Mouse (Mus musculus) mouse embryonic stem cell (cell line): ENCODE results near the gene Tpst2.

ENCODE experiments used
- in situ Hi-C, 2 experiments: fragments of 300-500 bp; cut with MboI; formaldehyde crosslinking; loops; 1 replicate in 1 of 2; 3 replicates in 1 of 2; pipeline ENCODE4 v1.14.3; 2019 to 2020; ENCODE audit warnings: low sequenced_read_pairs in 2 of 2, low pct_unique_long_range_greater_than_20kb in 1 of 2, mixed read lengths in 1 of 2; ENCODE audit not compliant: unreplicated experiment in 1 of 2

The Tpst2 gene

DNA sequence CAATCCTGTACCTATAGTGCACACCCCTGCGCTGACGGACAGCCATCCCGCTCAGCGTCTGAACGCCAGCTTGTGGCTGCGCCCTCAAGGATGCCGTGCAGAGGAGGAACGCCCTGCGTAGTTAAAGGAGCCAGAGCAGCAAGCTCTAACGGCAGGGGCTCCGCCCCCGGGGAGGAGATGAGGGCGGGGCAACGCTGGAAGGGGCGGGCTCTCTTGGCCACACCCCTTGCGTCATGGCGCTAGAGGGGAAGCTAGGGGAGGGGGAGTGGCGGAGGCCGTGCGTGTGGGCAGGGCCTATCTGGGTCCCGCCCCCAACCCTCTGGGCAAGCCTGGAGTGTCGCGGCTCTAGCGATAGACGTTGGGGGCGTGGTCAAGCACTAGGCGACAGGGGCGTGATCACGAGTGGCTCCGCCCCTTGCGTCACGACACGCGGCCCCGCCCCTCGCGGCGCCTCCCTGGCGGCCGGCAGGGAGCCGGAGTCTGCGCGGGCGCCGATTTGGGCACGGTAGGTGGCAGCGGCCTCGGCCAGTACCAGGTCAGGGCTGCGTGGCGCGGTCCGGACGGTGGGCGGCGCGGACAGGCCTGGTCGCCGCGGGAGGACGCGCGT is at the start of gene Tpst2:
TSS of gene Tpst2 (plus strand) at position 425 of the 607 bp plus-strand sequence.
- in situ Hi-C loops, result no loop called here

DNA sequence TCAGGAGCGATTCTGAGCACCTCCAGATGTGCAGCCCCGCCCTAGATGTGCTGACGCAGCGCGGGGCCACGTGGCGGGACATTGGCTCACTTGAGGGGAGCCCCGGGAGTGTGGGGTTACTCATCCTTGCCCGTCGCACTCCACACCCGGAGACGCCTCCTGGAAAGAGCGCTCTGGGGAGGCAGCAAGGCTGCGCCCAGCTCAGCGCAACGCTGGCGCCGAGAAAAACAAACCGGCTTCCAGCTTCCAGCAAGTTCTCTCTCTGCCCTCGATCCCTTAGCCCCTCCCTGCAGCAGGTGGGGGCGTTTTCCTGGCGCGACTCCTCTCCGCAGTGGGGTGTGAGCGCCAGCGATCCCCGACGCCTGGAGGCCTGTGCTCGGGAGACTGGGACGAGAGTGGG is 49.1 kb upstream of the Tpst2 start:
- in situ Hi-C loops, result no loop called here

DNA sequence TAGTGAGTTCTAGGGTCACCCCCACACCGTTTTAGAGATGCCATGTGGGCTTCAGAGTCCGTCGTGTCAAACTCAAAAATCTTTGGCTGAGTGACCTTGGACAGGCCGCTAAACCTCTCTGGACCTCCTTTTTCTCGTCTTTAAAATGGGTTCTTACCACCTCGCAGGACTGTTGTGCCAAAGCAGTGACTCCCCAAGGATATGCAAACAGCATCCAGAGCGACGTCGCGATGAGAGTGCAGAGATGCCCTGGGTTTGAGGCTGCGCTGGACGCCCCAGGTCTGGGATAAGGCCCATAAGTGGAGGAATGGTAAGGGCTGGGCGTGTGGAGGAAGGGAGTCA is 48.6 kb upstream of the Tpst2 start:
- in situ Hi-C loops, result no loop called here

DNA sequence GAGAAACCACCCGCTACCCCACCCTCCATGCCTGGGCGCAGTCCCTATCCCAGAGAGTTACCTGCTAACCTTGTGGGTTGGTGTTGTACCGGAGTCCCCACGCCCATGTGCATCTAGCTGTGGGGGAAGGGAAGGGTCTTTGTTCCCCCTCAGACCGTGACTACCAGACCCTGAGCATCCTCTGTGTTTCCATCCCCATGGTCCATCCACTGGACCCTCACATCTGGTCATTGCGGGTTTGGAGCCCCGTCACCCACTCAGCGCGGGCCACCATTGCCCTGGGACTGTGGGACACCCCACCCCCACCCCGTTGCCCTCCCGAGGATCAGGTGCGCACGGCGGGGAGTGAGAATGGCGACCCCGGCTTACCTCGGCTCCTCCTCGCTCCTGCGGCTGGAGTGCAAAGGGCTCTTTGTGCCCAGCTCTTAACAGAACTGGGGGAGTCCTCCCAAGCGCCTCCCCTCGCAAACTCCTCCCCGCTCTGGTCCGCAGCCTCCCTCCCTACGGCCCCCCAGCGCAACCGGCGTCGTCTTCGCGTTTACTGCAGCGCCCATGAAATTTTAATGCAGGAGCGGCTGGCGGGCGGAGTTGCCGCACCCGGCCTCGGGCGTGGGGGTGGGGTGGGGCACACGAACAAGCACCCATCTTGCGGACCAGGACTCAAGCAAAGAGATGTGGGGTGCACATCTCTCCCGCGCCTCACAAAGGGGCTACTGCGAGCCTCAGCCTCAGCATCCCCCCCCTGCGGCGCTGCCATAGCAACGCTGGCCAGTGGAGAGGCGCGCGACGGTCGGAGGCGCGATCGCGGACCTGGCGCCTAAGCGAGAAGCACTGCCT is 48.0 kb upstream of the Tpst2 start:
- in situ Hi-C loops, result no loop called here

DNA sequence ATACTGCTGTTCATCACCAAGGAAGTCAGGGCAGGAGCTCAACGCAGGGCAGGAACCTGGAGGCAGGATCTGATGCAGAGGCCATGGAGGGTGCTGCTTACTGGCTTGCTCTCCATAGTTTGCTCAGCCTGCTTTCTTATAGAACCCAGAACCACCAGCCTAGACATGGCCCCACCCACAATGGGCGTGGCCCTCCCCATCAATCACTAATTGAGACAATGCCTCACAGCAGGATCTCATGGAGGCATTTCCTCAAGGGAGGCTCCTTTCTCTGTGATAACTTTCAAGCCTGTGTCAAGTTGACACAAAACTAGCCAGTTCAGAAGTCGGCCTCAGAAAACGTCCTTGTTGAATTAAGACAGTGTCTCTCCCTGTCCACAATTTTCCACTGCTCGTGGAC is 40.7 kb upstream of the Tpst2 start:
- in situ Hi-C loops, result no loop called here

DNA sequence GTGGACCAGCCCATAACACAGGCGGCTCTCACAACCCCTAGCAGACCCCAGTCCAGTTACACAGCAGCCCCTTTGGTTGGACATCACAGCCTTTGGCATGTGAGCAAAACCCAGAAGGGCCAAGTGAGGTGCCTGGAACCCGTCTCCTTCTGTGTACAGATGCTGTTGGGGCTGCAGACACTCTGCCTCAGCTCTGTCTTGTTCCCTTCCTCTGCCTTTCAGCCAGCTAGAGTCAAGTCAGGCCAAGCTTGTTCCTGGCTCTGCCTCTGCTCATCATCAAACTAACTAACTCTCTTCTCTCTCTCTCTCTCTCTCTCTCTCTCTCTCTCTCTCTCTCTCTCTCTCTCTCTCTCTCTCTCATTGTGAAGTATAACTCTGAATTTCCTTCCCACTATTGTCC is 39.9 kb upstream of the Tpst2 start:
- in situ Hi-C loops, result no loop called here

DNA sequence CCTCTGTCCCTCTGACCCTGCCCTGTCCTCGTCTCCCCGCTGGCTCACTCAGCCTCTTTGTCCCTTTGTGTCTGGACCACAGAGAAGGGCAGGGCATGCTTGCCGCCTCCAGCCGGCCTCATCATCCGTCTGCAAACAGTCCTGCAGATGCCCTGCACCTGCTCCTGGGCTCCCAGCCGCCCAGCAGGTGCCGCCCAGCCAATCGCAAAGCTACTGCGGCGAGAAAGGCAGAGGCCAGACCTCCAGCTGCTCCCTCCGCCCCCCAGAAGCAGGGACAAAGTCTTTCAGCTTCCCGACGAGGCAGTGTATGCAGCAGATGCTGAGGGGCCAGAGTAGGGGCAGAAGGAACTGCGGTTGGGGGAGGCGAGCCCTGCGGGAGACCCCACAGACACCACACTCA is 39.1 kb upstream of the Tpst2 start:
- in situ Hi-C loops, result no loop called here

DNA sequence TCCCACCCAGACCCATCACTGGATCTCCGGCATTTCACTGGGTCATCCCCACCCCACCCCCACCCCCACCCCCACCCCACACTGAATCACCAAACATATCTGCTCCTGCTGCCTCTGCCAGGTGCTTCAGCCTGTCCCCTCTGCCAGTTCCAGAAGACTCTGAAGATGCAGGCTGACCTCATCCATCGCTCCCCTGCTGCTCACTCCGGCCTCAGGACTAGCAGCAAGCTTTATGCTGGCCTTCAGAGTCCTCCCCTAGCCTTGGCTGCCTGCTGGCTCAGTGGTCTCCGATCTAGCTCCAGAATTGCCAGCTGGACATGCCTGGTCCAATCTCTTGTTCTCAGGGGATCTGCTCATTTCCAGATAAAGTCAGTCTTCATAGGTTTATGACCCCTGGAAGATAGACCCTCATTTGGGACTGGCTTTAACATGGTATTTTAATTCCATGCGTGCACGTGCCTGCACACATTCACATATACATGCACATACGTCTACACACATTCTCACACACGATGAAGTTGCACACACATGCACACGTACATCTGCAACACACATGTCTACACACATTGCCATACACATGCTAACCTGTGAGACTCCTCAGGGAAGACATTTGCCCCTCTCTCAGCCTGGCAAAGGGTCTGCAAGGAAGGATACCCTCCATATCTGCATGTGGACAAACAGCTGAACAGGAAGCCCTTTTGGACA is 38.5 kb upstream of the Tpst2 start:
- in situ Hi-C loops, result no loop called here

DNA sequence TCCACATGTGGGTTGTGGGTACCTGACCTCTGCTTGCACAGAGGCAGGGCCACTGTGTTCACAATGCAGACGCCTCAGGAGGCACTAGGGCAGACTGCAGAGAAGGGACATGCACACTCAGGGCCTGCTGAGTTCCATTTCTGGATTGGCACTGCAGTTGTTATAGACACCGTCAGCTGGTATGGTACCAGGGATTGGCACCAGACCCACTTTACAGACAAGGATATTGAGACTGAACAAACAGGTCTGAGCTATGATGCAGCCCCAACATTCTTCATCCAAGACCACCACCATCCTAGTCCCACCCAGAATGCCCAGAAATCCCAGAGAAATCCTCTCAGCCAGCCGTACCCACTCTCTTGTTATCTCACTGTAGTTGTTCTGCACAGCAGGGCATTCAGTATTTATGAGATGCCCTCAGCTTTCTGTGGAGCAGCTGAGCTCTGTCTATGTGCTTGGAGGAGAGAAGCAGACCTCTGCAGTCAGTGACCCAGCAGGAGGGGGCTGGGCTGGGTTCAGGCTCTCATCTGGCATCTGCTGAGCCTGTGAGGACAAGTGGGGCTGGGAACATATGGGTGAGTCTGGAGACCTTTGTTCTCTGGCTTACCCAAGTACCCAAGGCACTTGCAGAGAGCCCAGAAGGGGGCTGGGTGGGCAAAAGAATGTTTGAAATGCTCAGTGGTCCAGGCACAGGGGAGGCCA is 37.6 kb upstream of the Tpst2 start:
- in situ Hi-C loops, result no loop called here

DNA sequence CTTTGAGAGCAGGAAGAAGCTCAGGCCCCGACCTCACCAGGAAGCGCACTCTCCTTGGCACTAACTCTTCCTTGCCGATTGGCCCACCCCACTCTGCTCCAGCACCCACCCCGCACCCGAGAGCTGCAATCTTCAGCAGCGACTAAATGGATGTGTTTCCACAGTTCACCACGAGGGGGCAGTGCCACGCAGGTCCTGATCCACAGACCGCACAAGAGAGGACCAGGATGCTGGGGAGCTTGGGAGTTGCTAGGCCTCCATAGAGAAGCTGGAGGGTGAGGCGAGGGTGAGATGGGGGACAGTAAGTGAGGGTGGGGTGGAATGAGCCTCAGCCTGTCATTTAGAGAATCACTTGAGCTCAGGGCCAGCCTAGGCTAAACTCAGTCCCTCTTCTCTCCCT is 35.7 kb upstream of the Tpst2 start:
- in situ Hi-C loops, result loop anchor here (5.0 to 10.0 kb wide), 3 partner anchors 82 to 184 kb away; partner anchors contain the start of gene Tfip11 (in 1 of the 2)

DNA sequence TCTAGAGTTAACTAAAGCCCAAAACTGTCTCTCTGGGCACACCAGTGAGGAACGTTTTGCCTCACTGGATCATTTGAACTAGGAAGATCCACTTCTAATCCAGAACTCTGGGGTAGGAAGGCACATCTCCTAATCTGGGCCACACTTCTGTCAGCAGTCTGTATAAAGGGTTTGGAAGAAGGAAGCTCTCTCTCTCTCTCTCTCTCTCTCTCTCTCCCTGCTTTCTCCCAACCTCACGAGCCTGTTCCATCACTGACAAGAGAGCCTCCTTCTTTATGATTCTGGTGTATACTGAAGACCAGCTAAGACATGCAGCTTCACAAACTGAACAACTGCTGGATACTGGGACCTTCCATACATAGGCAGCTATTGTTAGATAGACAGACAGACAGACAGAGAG is 34.6 kb upstream of the Tpst2 start:
- in situ Hi-C loops, result loop anchor here (5.0 to 10.0 kb wide), 3 partner anchors 80 to 183 kb away; partner anchors contain the start of gene Tfip11 (in 1 of the 2)

DNA sequence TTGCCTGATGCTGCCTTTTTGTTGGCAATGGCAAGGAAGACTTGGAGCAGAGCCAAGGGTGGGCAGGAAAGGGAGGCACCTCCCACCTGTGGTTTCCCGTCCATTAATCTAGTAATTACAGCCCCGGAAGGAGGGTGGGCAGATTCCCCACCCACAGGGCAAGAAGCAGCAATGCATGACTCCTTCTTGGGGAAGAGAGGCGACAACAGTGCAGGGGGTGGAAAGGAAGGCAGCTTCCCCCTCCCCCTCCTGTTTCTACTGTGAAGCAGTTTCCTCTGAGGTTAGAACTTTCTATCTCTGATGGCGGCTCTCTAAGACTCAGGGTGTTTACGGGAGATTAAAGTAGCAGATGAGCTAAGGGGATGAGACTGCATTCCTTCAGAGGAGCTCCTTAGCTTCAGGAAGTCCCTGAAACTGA is 34.1 kb upstream of the Tpst2 start:
- in situ Hi-C loops, result loop anchor here (5.0 to 10.0 kb wide), 3 partner anchors 80 to 182 kb away; partner anchors contain the start of gene Tfip11 (in 1 of the 2)

DNA sequence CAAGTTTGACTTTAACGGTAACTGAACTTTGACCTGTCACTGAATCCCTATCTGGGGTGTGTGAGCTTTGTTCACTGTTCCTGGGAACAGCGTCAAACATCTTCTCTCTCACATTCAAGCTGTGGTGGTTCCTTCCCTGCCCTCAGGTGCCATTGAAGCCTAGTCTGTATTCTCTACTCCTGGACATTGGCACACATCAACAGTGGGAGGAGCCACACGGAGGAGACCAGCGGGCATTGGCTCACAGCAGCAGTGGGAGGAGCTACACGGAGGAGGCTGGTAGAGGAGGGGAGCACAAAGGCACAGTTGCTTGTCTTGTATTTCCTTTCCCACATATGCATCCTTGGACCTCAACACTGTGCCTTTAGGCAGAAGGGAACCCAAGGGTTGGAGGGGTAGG is 33.5 kb upstream of the Tpst2 start:
- in situ Hi-C loops, result loop anchor here (5.0 to 10.0 kb wide), 3 partner anchors 79 to 182 kb away; partner anchors contain the start of gene Tfip11 (in 1 of the 2)

DNA sequence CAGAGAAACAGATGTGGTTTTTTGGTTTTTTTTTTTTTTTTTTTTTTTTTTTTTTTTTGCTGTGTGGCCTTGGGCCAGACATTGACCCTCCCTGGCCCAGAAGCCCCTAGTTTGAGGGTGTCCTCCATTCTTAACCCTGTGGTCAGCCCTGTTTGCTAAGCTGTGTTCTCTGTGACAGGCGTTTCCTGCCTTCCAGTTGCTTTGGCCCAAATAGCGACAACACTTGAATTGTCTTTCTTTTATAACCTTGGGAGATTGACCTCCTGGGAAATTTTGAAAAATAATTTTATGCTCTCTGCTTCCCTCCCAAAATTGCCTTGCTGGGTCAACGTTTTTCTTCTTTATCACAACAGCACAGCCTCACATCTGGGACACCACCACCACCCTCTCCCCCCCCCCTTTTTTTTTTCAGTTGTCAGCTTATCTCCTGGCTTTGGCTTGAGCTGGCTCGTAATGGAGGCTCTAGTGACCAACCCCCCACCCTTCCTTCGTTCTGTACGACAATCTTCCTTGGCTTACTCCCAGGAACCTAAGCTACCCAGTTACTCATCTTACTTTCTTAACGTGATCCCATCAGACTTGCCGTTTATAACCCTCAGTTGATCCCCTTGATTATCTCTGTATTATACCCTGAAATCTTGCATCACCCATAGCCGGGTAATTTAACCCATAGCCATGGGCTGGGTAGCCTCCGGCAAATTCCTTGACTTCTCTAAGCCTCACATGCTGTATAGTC is 32.8 kb upstream of the Tpst2 start:
- in situ Hi-C loops, result loop anchor here (5.0 to 10.0 kb wide), 3 partner anchors 79 to 181 kb away; partner anchors contain the start of gene Tfip11 (in 1 of the 2)

DNA sequence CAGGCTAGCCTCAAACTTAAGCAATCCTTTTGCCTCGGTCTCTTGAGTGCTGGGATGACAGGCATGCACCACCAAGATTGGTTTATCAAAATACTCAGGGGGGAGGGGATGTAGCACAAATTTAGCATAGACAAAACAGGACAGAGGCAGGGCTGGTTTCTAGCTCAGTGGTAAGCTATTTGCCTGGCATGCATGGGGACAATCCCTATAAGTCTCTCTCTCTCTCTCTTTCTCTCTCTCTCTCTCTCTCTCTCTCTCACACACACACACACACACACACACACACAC is 32.3 kb upstream of the Tpst2 start:
- in situ Hi-C loops, result loop anchor here (5.0 to 10.0 kb wide), 3 partner anchors 78 to 181 kb away; partner anchors contain the start of gene Tfip11 (in 1 of the 2)

DNA sequence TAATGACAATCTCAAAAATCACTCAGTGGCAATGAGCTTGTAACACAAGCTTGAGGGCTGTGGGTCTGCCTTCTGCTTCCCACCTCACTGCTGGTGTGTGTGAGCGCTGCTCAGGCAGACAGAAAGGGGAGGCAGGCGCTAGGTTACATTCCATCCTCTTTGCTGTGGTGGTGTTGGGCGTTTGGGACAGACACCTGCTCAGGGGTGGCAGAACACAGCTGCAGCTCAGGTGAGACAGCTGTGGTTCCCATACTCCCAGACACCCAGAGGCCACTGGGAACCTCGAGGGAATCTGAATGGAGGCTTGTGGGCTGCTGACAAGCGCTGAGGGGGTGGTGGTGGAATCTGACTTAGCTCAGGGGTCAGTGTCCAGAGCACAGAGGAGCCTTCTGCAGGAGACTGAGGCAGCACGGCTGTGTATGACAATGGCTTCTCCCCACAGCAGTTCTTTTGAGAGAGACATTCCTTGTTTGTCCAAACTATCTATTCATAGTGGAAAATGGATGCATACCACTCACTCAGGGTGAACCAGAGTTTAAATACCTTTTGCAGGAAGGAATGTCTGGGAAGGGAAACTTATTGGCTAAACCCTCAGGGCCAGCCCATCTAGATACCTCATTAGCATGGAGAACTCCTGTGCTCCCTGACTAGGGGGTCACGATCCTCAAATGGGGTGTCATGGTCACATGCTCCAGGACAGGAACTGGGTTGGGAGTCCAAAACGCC is 31.4 kb upstream of the Tpst2 start:
- in situ Hi-C loops, result loop anchor here (5.0 to 10.0 kb wide), 3 partner anchors 77 to 180 kb away; partner anchors contain the start of gene Tfip11 (in 1 of the 2)

DNA sequence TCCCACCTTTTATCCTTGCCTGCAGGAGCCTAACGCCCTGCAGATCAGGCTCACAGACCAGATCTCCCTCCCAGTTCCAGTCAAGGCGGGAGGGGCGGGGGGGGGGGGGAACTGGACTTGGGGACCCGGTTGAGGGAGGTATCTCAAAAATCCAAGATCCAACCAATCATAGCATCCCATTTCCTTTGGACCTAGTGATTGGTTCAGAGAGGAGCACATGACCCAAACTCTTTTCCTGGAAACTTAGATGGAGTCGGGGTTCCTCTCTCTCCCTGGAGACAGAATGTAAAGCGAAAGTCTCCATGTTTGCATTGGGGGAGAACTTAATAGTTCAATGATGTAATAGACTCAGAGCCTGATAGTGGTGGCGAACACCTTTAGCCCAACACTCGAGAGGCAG is 29.1 kb upstream of the Tpst2 start:
- in situ Hi-C loops, result loop anchor here (10.0 kb wide), 2 partner anchors 77 to 177 kb away; partner anchors contain the start of gene Tfip11 (in 1 of the 2)
